Mouse (Mus musculus): Measurements from ENCODE around the gene Ube4a. TPM values are rescaled to one million over a fixed set of nuclear protein-coding genes. Genes with fewer than 3 reads are reported as not detected.

Ube4a gene
- polyA plus RNA-seq, 1 experiment, result 13.6 TPM

DNA sequence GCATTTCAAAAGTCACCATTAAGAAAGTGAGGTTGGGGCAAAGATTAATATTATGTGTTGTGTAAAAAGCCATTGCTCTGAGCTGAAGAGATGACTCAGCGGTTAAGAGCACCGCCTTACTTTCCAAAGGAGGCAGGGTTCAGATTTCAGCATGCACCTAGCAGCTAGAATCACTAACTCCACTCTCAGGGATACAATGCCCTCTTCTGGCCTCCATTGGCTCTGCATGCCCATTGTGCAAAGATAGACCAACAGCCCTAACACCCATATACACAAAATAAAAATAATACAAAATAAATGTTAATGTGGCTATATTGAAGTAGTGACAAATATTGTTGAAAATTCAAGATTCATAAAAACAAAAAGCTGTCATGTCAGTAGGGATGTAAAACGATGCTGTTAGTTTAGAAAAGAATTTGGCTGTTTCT, 1.4 kb upstream of the Ube4a start:
- TF ChIP-seq CTCF (IDR thresholded peaks at IDR 0.05; ENCODE audit: insufficient read depth, low read length) (peak; percentile 63), POLR2A (IDR thresholded peaks at IDR 0.05; ENCODE audit: borderline replicate concordance, extremely low read depth, low read depth, low read length) (no peak)
- 24% methylated on average over 3 of the region's 3 CpGs for WGBS
- Histone ChIP-seq H3K4me3 (replicated peaks; ENCODE audit: extremely low read depth, low read depth, low read length) (no peak overlapping the region), H3K4me1 (ENCODE audit: control insufficient read depth, insufficient read depth, low read length) (0 out of 2 replicates have a peak, but pooled peaks cover 3% of the 10 kb centered on the region)
- DNase-seq, result peak; percentile 64

DNA sequence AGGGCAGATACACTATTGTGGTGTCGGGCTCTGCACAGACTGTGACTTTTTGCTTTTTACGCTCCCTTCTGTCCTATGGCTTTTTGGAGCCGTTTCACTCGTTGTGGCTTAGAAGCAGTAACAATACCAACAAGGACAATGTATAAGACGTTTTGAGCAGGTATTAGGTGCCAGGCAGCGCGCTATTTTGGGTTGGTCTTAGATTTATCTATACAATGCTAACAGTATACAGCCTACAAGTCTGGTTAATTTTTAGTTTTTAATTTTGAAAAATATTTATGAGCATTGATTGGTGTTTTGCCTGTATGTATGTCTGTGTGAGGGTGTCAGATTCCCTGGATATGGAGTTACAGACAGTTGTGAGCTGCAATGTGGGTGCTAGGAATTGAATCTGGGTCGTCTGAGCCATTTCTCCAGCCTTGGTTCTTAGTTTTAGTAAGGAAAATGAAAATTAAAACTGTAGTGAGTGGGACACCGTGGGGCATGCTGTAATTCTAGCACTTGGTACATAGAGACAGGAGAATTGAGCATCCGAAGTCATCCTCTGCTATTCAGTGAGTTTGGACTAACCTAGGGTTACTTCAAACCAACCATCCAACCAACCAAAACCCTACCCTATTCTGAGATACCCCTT, 550 bp upstream of the Ube4a start:
- no peak for TF ChIP-seq POLR2A (IDR thresholded peaks at IDR 0.05; ENCODE audit: borderline replicate concordance, extremely low read depth, low read depth, low read length)
- no peak for TF ChIP-seq CTCF (IDR thresholded peaks at IDR 0.05; ENCODE audit: insufficient read depth, low read length)
- Histone ChIP-seq H3K4me1 (ENCODE audit: control insufficient read depth, insufficient read depth, low read length) (0 out of 2 replicates have a peak, but pooled peaks cover 3% of the 10 kb centered on the region), H3K4me3 (replicated peaks; ENCODE audit: extremely low read depth, low read depth, low read length) (peak overlapping the region; percentile 73)
- no peak for DNase-seq
- 13% methylated on average over 10 of the region's 10 CpGs for WGBS

DNA sequence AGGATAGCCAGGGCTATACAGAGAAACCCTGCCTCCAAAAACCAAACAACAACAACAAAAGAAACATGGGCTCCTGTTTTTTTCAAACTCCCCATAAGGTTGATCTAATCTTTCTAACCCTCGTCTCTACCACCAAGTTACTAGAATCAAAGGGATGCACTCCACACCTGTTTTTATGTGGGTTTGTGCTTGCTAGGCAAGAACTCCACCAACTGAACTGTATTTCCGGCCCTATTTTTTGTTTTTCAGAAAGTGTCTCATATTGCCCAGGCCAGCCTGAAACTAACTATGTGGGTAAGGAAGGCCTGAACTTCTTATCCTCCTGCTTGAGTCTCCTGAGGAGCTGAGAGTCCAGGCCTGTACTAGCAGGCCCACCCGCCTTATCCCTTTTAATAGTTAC, 11.0 kb downstream of the Ube4a start:
- no peak overlapping the region for H3K4me3 ChIP-seq (replicated peaks; ENCODE audit: extremely low read depth, low read depth, low read length)
- WGBS, result 90% methylated on average over 3 of the region's 3 CpGs
- no peak for TF ChIP-seq CTCF (IDR thresholded peaks at IDR 0.05; ENCODE audit: insufficient read depth, low read length)
- TF ChIP-seq POLR2A (IDR thresholded peaks at IDR 0.05; ENCODE audit: borderline replicate concordance, extremely low read depth, low read depth, low read length), result no peak
- DNase-seq, result no peak
- H3K4me1 ChIP-seq (ENCODE audit: control insufficient read depth, insufficient read depth, low read length), result no peaks in the 10 kb centered on the region

DNA sequence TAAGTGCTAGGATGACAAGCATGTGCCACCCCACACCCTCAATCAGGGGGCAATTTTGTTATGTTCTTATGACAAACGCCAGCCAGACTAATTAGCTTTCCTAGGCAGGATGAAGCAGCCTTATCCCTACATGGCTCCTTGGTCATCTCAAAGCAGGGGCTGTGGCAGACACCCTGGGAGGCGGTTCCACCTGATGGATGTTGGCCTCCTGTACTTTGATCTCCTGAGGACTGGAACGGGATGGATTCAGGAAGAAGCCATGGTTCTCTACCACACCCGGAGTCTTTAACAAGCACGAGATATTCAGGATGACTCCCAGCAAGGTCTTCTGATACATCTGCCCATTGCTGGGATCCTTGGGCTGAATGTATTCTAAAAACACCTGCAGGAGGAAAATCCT, 17.6 kb downstream of the Ube4a start:
- TF ChIP-seq POLR2A (IDR thresholded peaks at IDR 0.05; ENCODE audit: borderline replicate concordance, extremely low read depth, low read depth, low read length) (no peak), CTCF (IDR thresholded peaks at IDR 0.05; ENCODE audit: insufficient read depth, low read length) (no peak)
- no peaks in the 10 kb centered on the region for H3K4me1 ChIP-seq (ENCODE audit: control insufficient read depth, insufficient read depth, low read length)
- WGBS, result 91% methylated on average over 5 of the region's 5 CpGs
- DNase-seq, result no peak
- H3K4me3 ChIP-seq (replicated peaks; ENCODE audit: extremely low read depth, low read depth, low read length), result no peak overlapping the region

DNA sequence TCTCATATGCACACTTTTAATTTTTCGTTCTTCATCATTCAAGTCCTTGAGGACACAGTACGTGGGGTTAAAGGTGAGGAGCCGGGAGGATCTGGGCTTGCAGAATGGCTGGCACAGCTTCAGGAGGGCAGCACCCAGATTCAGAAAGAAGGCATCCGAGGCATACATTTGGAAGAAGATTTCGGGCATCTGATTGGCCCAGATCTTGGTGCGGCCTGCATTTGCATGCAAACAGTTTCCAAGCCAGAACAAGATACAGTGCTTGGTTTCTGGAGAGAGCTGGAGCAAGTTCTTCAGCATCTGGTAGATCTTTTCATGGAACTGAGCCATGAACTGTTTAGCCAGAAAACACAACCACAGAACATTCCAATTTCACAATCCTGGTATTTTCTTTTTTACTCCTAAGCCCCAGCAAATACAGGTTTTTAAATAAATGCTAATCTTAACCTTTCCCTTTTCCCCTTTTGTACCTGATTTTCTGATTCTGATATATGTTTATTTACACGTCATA, 19.2 kb downstream of the Ube4a start:
- WGBS, result 78% methylated on average over 7 of the region's 7 CpGs
- no peak overlapping the region for H3K4me3 ChIP-seq (replicated peaks; ENCODE audit: extremely low read depth, low read depth, low read length)
- no peak for DNase-seq
- H3K4me1 ChIP-seq (ENCODE audit: control insufficient read depth, insufficient read depth, low read length), result no peaks in the 10 kb centered on the region
- no peak for TF ChIP-seq CTCF (IDR thresholded peaks at IDR 0.05; ENCODE audit: insufficient read depth, low read length)
- TF ChIP-seq POLR2A (IDR thresholded peaks at IDR 0.05; ENCODE audit: borderline replicate concordance, extremely low read depth, low read depth, low read length), result no peak

DNA sequence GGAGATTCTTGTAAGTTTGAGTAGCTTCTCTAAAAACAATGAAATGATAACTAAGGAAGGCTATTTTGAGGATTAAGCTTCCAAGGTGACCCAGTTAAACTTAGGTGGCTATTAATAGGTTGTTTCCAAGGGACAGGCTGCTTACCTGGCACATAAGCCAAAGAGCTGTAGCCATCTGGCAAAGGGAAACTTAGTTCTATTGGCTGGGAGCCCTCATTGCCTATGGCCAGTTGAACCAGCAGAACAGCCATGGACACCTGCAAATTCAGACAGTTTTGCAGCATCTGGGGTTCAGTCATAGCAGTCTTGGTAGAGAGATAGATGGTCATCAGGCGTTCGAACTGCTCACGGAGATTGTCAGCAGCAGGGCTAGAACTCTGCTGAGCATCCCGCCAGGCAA, 23.0 kb downstream of the Ube4a start:
- no peak for TF ChIP-seq POLR2A (IDR thresholded peaks at IDR 0.05; ENCODE audit: borderline replicate concordance, extremely low read depth, low read depth, low read length)
- TF ChIP-seq CTCF (IDR thresholded peaks at IDR 0.05; ENCODE audit: insufficient read depth, low read length), result no peak
- H3K4me1 ChIP-seq (ENCODE audit: control insufficient read depth, insufficient read depth, low read length), result no peaks in the 10 kb centered on the region
- H3K4me3 ChIP-seq (replicated peaks; ENCODE audit: extremely low read depth, low read depth, low read length), result no peak overlapping the region
- 96% methylated on average over 4 of the region's 4 CpGs for WGBS
- no peak for DNase-seq

DNA sequence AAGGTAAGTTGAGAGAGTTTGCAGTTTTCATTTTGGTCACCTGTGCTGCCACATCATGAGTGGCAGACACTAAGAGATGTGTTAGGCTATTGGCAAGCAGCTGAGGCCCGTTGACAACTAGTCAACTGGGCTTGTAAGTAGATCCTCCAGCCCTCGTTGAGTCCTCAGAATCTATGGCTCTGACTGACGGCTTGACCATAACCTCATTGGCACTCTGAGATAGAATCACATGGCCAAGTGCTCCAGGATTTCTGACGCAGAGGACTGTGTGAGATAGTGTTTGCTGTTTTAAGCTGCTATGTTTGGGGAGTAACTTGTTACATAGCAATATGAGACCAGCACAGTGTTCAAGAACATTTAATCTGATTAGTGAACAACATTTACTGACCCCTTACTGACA, 23.6 kb downstream of the Ube4a start:
- WGBS, result 79% methylated on average over 4 of the region's 4 CpGs
- Histone ChIP-seq H3K4me3 (replicated peaks; ENCODE audit: extremely low read depth, low read depth, low read length) (no peak overlapping the region), H3K4me1 (ENCODE audit: control insufficient read depth, insufficient read depth, low read length) (no peaks in the 10 kb centered on the region)
- TF ChIP-seq POLR2A (IDR thresholded peaks at IDR 0.05; ENCODE audit: borderline replicate concordance, extremely low read depth, low read depth, low read length), result no peak
- no peak for TF ChIP-seq CTCF (IDR thresholded peaks at IDR 0.05; ENCODE audit: insufficient read depth, low read length)
- DNase-seq, result no peak

DNA sequence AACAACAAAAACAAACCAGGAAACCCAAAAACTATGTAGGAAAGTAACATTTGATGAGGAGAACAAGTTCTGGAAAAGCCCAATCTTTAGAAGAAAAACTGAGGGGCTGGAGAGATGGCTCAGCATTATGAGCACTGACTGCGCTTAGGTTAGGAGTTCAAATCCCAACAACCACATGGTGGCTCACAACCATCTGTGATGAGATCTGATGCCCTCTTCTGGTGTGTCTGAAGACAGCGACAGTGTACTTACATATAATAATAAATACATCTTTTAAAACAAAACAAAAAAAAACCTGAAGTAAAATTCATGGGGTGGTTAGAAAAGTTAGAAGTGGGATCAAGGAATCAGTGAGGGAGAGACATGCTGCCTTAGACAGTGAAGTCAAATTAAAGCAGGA, 43.9 kb downstream of the Ube4a start:
- H3K4me1 ChIP-seq (ENCODE audit: control insufficient read depth, insufficient read depth, low read length), result peaks cover 4% of the 10 kb centered on the region
- no peak overlapping the region for H3K4me3 ChIP-seq (replicated peaks; ENCODE audit: extremely low read depth, low read depth, low read length)
- TF ChIP-seq POLR2A (IDR thresholded peaks at IDR 0.05; ENCODE audit: borderline replicate concordance, extremely low read depth, low read depth, low read length) (no peak), CTCF (IDR thresholded peaks at IDR 0.05; ENCODE audit: insufficient read depth, low read length) (no peak)
- no peak for DNase-seq
- 64% methylated on average over 2 of the region's 2 CpGs for WGBS

DNA sequence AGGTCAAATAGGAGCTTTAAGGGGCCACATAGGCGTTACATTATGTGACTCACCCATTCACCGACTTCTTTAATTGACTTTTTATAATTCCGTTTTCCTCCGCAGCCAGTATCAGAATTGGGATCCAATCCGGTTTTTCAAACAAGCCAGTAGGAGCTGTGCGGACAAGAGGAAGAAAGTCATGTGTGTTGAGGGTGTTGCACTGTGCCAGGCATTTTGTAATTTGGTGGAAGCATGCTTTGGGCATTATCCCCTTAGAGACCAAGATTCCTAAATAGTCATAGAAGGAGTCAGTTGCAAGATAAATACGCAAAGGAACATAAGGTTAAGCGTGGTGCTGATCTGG, 44.3 kb downstream of the Ube4a start:
- DNase-seq, result no peak
- H3K4me1 ChIP-seq (ENCODE audit: control insufficient read depth, insufficient read depth, low read length), result peaks cover 4% of the 10 kb centered on the region
- peak overlapping the region; percentile 89 for H3K4me3 ChIP-seq (replicated peaks; ENCODE audit: extremely low read depth, low read depth, low read length)
- WGBS, result under 1% methylated on average over 8 of the region's 8 CpGs
- no peak for TF ChIP-seq CTCF (IDR thresholded peaks at IDR 0.05; ENCODE audit: insufficient read depth, low read length)

DNA sequence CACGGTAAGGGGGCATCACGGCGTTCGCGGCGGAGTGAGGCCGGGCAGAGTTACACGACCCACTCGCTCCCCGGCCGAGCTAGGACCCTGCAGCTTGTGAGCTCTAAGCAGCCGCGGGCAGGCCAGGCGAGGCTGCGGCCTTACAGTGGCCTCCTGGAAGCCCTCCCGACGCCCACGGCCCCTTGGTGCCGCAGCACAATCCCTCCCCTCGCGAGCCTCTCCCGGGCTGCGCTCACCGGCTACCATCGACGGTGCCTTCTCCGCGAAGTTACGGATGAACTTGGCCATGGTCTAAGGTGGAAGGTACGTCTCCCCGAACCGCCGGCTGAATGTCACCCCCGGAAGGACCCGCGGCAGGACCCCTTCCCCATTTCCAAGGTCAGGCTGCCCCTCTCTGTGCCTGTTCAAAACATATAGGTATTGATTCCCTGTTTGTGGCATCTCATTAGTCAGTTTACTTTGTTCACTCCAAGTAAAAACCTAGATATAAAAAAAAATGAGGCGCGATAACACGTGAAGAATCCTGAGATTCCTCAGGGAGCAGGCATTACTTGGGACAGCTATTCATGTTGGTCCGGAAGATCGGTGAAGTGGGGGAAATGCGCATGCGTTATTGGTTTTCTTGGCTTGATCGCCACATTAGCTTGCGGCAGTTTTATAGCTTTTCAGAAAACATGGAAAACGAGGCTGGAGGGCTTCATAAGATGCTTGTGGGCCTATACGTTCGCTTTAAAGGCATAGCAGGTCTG, 44.9 kb downstream of the Ube4a start, which contains the start of gene Atp5l:
Gene Atp5l (minus strand): TSS at position 369 of the 749 bp plus-strand sequence.
- WGBS, result under 1% methylated on average over 48 of the region's 48 CpGs
- DNase-seq, result peak; percentile 78
- Histone ChIP-seq H3K4me3 (replicated peaks; ENCODE audit: extremely low read depth, low read depth, low read length) (peak within 1 kb of the TSS; percentile 100), H3K4me1 (ENCODE audit: control insufficient read depth, insufficient read depth, low read length) (peaks cover 4% of the 10 kb centered on the region)
- TF ChIP-seq CTCF (IDR thresholded peaks at IDR 0.05; ENCODE audit: insufficient read depth, low read length) (no peak), POLR2A (IDR thresholded peaks at IDR 0.05; ENCODE audit: borderline replicate concordance, extremely low read depth, low read depth, low read length) (peak; percentile 65; the same call in 1 of the 2 replicates)

Measured in lung, adult 2 months (tissue).